Mouse (Mus musculus) Patski (cell line): Measurements from ENCODE around the gene Filip1. TPM values are rescaled to one million over a fixed set of nuclear protein-coding genes. Genes with fewer than 3 reads are reported as not detected.

Source experiments
- ATAC-seq: fragments of 100-300 bp; one replicate; pipeline ENCODE4 v1.8.0; 2021
- CTCF ChIA-PET: fragments of 350-600 bp; sonication (Branson Sonifier 250); formaldehyde crosslinking; loops from one replicate; lab custom pipeline; 2022; ENCODE audit warnings: inconsistent platforms; lab: Charles Lee
- POLR2A ChIA-PET: fragments of 350-600 bp; sonication (Branson Sonifier 250); formaldehyde crosslinking; loops from one replicate; lab custom pipeline; 2022; ENCODE audit warnings: antibody characterized with exemption, inconsistent platforms; lab: Charles Lee
- DNase-seq: peaks from one replicate; pipeline ENCODE4 v3.0.0-alpha.2; 2011; ENCODE audit warnings: low read depth, low spot score
- H3K27me3 ChIP-seq: fragments of 371-371 bp; one replicate; pipeline ENCODE4 v1.5.1; 2021
- CTCF ChIP-seq: fragments of 100-300 bp; IDR thresholded peaks from one replicate; pipeline ENCODE4 v1.5.1; 2021
- in situ Hi-C: fragments of 300-500 bp; cut with MboI; formaldehyde crosslinking; loops from 3 replicates; pipeline ENCODE4 v1.11.1; 2018; ENCODE audit warnings: low pct_unique_long_range_greater_than_20kb, mixed read lengths
- polyA plus RNA-seq: library from polyadenylated mRNA; unstranded; gene quantifications from one replicate; pipeline ENCODE4 v1.2.3, GENCODE M21; 2021

Gene Filip1
- polyA plus RNA-seq, 1 experiment from 2014 or later: not detected

DNA sequence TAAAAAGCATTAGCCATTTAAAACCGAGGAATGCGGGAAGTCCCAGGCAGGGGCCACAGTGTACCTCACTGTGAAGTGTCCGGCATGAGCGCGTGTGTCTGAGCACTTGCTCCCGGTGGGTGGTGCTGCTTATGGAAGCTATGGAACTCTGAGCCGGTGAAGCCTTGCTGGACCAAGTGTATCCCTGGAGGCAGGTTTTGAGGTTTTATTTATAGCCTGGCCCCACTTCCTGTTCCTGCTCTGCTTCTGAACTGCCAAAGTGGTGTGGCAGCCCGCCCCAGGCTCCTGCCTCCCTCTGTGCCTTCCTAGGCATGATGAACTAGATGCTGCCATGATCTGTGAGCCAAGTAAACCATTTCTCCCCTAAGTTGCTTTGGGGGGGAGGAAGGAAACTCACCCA is 60.7 kb downstream of the Filip1 start:
- in situ Hi-C loops: no loop called here
- ChIA-PET POLR2A (interaction anchor here (0.6 to 0.7 kb wide), 2 partner anchors 21 to 568 kb away, joined by 3 read pairs; no protein-coding TSS in a partner anchor), CTCF (no interaction called here)
- no peak for ATAC-seq
- no peak for TF ChIP-seq CTCF
- no peak for DNase-seq
- H3K27me3 ChIP-seq: no peaks in the 10 kb centered on the region

DNA sequence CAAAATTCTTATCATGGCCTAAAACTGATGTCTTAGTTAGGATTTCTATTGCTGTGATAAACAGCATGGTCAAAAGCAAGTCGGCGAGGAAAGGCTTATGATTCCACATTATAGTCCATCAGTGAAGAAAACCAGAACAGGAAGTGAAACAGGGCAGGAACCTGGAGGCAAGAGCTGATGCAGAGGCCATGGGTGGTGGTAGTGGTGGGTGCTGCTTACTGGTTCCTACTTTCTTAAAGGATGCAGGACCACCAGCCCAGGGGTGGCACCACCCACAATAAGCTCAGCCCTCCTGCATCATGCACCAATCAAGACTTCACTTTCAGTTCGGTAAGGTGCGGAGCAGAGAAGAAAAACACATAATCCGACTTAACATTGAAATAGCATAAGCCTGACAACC is 61.3 kb downstream of the Filip1 start:
- DNase-seq (no peak), ATAC-seq (no peak)
- no peak for TF ChIP-seq CTCF
- in situ Hi-C loops: no loop called here
- POLR2A ChIA-PET: no interaction called here
- CTCF ChIA-PET: no interaction called here
- no peaks in the 10 kb centered on the region for H3K27me3 ChIP-seq

DNA sequence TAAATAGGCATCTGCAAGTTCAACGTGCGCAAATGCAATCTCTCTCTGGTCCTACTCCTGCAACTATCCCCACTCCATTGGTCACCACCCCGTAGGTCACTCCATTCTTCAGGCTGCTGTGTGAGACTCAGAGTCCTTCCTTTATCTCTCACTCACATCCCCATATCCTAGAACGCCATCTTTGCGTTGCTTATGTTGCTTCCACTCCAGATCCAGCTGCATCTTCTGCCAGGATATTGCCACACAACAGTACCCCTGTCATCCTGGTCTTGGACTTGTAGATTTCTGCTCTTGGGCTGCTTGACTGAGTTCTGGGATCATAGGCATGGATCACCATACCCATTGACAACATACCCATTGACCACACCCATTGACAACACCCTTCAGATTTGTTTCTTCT is 62.0 kb downstream of the Filip1 start:
- ATAC-seq (no peak), DNase-seq (no peak)
- ChIA-PET CTCF (no interaction called here), POLR2A (no interaction called here)
- in situ Hi-C loops: no loop called here
- no peak for TF ChIP-seq CTCF
- H3K27me3 ChIP-seq: no peaks in the 10 kb centered on the region

DNA sequence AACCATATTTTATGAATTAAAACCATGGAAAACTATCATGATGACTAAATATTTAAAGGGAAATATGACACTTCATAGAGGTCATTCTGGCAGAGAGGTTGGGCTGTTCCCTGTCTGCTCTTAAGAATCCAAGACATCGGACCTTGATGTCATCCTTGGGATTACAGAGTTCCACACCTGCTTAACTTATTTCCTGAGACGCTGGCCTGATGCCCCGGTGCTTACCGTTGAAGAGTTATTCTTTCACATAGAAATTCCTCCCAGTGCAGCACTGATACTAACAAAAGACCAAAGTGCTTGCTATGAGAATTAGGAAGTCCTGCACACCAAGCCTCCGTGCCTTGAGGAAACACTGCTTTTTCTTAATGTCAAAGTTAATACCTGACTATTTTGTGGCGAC is 62.6 kb downstream of the Filip1 start:
- CTCF ChIA-PET: no interaction called here

GRCm38 (mm10) chr9:79948376-79948775 is 64.3 kb downstream of the Filip1 start:
- TF ChIP-seq CTCF: no peak
- ChIA-PET POLR2A (no interaction called here), CTCF (interaction anchor here (2.4 kb wide), 1 partner anchor 17 kb away, joined by 5 read pairs; no protein-coding TSS in a partner anchor)
- H3K27me3 ChIP-seq: no peaks in the 10 kb centered on the region
- in situ Hi-C loops: no loop called here
- DNase-seq (no peak), ATAC-seq (no peak)

More for the DNA sequence above, 62.6 kb downstream of the Filip1 start:
- POLR2A ChIA-PET: no interaction called here
- no peak for TF ChIP-seq CTCF
- ATAC-seq (no peak), DNase-seq (no peak)
- no peaks in the 10 kb centered on the region for H3K27me3 ChIP-seq
- in situ Hi-C loops: no loop called here

DNA sequence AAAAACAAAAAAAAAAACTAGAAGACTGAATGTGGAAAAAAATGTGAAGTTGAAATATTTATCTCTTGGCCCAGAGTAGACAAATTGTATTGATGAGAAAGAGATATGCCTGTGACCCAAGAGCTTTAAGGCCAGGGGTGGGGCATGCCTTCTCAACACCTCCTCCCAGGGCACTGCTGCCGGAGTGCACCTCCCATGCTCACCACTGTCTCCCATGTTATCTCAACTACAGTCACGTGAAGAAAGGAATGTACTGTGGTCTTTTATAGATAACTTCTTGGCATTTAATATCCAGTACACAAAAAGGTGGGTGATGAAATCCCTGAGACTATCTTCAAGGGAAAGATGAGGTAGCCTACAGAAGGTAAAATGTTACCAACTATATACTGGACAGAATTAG is 64.7 kb downstream of the Filip1 start:
- ChIA-PET POLR2A (no interaction called here), CTCF (interaction anchor here (0.8 to 2.4 kb wide), 2 partner anchors 17 to 22 kb away, joined by 3 to 5 read pairs; no protein-coding TSS in a partner anchor)
- no peaks in the 10 kb centered on the region for H3K27me3 ChIP-seq
- DNase-seq (no peak), ATAC-seq (no peak)
- TF ChIP-seq CTCF: no peak
- in situ Hi-C loops: no loop called here

DNA sequence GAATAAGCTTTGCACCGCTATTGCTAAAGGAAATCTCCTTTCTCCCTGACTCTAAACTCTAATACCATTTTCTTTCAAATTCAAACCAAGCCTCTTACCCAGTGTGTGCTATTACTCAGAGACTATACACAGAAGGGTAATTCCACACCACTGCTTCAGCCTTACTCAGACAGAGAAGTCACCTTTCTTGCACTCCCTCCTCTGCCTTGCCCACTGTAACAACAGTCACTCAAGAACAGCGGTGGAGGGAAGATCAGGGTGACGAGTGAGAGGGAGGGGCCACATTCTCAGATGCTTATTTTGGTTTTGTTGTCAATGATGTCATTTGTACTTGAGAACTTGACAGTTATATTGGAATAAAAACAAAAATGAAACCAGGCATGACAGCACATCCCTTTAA is 65.2 kb downstream of the Filip1 start:
- no peak for TF ChIP-seq CTCF
- POLR2A ChIA-PET: no interaction called here
- ATAC-seq (no peak), DNase-seq (no peak)
- in situ Hi-C loops: no loop called here
- CTCF ChIA-PET: interaction anchor here (0.8 to 2.4 kb wide), 2 partner anchors 16 to 21 kb away, joined by 3 to 5 read pairs; no protein-coding TSS in a partner anchor
- no peaks in the 10 kb centered on the region for H3K27me3 ChIP-seq

GRCm38 (mm10) chr9:79944872-79945271 is 67.8 kb downstream of the Filip1 start:
- no peak for TF ChIP-seq CTCF
- ChIA-PET POLR2A (no interaction called here), CTCF (interaction anchor here (1.0 kb wide), 1 partner anchor 11 kb away, joined by 3 read pairs; no protein-coding TSS in a partner anchor)
- no peaks in the 10 kb centered on the region for H3K27me3 ChIP-seq
- ATAC-seq (no peak), DNase-seq (no peak)
- in situ Hi-C loops: no loop called here

GRCm38 (mm10) chr9:79943986-79944385 is 68.7 kb downstream of the Filip1 start:
- CTCF ChIA-PET: interaction anchor here (1.0 kb wide), 1 partner anchor 11 kb away, joined by 3 read pairs; no protein-coding TSS in a partner anchor
- POLR2A ChIA-PET: no interaction called here
- ATAC-seq (no peak), DNase-seq (no peak)
- no peak for TF ChIP-seq CTCF
- H3K27me3 ChIP-seq: no peaks in the 10 kb centered on the region
- in situ Hi-C loops: no loop called here

- ChIA-PET CTCF (no interaction called here), POLR2A (no interaction called here)
- in situ Hi-C loops: no loop called here
- ATAC-seq (no peak), DNase-seq (no peak)
- H3K27me3 ChIP-seq: no peaks in the 10 kb centered on the region
- no peak for TF ChIP-seq CTCF
These were observed 74.0 kb downstream of the Filip1 start for GRCm38 (mm10) chr9:79938416-79939206.

GRCm38 (mm10) chr9:79937570-79937969 is 75.1 kb downstream of the Filip1 start:
- in situ Hi-C loops: no loop called here
- no peak for TF ChIP-seq CTCF
- ATAC-seq (no peak), DNase-seq (no peak)
- no peaks in the 10 kb centered on the region for H3K27me3 ChIP-seq
- CTCF ChIA-PET: interaction anchor here (1.2 kb wide), 1 partner anchor 18 kb away, joined by 3 read pairs; no protein-coding TSS in a partner anchor
- POLR2A ChIA-PET: no interaction called here
